Mouse (Mus musculus): Measurements from ENCODE around the gene Cbarp. TPM values are rescaled to one million over a fixed set of nuclear protein-coding genes. Genes with fewer than 3 reads are reported as not detected.

Cbarp gene
- polyA plus RNA-seq, 1 experiment from 2014 or later: 93.0 TPM

Other genes starting within 250 kb of the Cbarp start
- gene Cfd, start 250.0 kb downstream of the Cbarp start, polyA plus RNA-seq (2015; fragmentation: Nextera tagmentation; extraction: Ambion mirVana): not detected in 2 replicates
- gene Med16, start 231.9 kb downstream of the Cbarp start, polyA plus RNA-seq (2015; fragmentation: Nextera tagmentation; extraction: Ambion mirVana): 44.9 and 46.7 TPM in 2 replicates
- 22.7 and 23.6 TPM in 2 replicates for gene Gm26602, start 230.0 kb downstream of the Cbarp start, polyA plus RNA-seq (2015; fragmentation: Nextera tagmentation; extraction: Ambion mirVana)
- 1.8 and 2.8 TPM in 2 replicates for gene Kiss1r, start 223.9 kb downstream of the Cbarp start, polyA plus RNA-seq (2015; fragmentation: Nextera tagmentation; extraction: Ambion mirVana)
- gene R3hdm4, start 219.6 kb downstream of the Cbarp start, polyA plus RNA-seq (2015; fragmentation: Nextera tagmentation; extraction: Ambion mirVana): 264 and 288 TPM in 2 replicates
- 2.4 and 5.1 TPM in 2 replicates for gene Arid3a, start 213.8 kb downstream of the Cbarp start, polyA plus RNA-seq (2015; fragmentation: Nextera tagmentation; extraction: Ambion mirVana)
- 94.4 and 104 TPM in 2 replicates for gene Wdr18, start 180.7 kb downstream of the Cbarp start, polyA plus RNA-seq (2015; fragmentation: Nextera tagmentation; extraction: Ambion mirVana)
- 0.32 and 0.33 TPM in 2 replicates for gene Grin3b, start 170.1 kb downstream of the Cbarp start, polyA plus RNA-seq (2015; fragmentation: Nextera tagmentation; extraction: Ambion mirVana)
- gene Tmem259, start 156.5 kb downstream of the Cbarp start, polyA plus RNA-seq (2015; fragmentation: Nextera tagmentation; extraction: Ambion mirVana): 21.3 and 24.7 TPM in 2 replicates
- gene Cnn2, start 152.3 kb downstream of the Cbarp start, polyA plus RNA-seq (2015; fragmentation: Nextera tagmentation; extraction: Ambion mirVana): 31.6 and 76.4 TPM in 2 replicates
- gene Abca7, start 144.3 kb downstream of the Cbarp start, polyA plus RNA-seq (2015; fragmentation: Nextera tagmentation; extraction: Ambion mirVana): 5.2 and 5.6 TPM in 2 replicates
- gene Arhgap45, start 124.2 kb downstream of the Cbarp start, polyA plus RNA-seq (2015; fragmentation: Nextera tagmentation; extraction: Ambion mirVana): 2.0 and 13.7 TPM in 2 replicates
- 134 and 148 TPM in 2 replicates for gene Polr2e, start 101.0 kb downstream of the Cbarp start, polyA plus RNA-seq (2015; fragmentation: Nextera tagmentation; extraction: Ambion mirVana)
- 559 and 600 TPM in 2 replicates for gene Gpx4, start 93.7 kb downstream of the Cbarp start, polyA plus RNA-seq (2015; fragmentation: Nextera tagmentation; extraction: Ambion mirVana)
- gene Sbno2, start 35.3 kb downstream of the Cbarp start, polyA plus RNA-seq (2015; fragmentation: Nextera tagmentation; extraction: Ambion mirVana): 11.7 and 12.8 TPM in 2 replicates
- gene Stk11, start 25.0 kb downstream of the Cbarp start, polyA plus RNA-seq (2015; fragmentation: Nextera tagmentation; extraction: Ambion mirVana): 16.9 and 17.3 TPM in 2 replicates
- 553 and 558 TPM in 2 replicates for gene Atp5d, start 2.2 kb downstream of the Cbarp start, polyA plus RNA-seq (2015; fragmentation: Nextera tagmentation; extraction: Ambion mirVana)
- gene Midn, start 7.4 kb upstream of the Cbarp start, polyA plus RNA-seq (2015; fragmentation: Nextera tagmentation; extraction: Ambion mirVana): 19.4 and 20.5 TPM in 2 replicates
- gene Cirbp, start 25.1 kb upstream of the Cbarp start, polyA plus RNA-seq (2015; fragmentation: Nextera tagmentation; extraction: Ambion mirVana): 284 and 345 TPM in 2 replicates
- gene 1600002K03Rik, start 32.1 kb upstream of the Cbarp start, polyA plus RNA-seq (2015; fragmentation: Nextera tagmentation; extraction: Ambion mirVana): 13.5 and 14.3 TPM in 2 replicates
- gene Efna2, start 38.6 kb upstream of the Cbarp start, polyA plus RNA-seq (2015; fragmentation: Nextera tagmentation; extraction: Ambion mirVana): 25.9 and 31.2 TPM in 2 replicates
- gene Mum1, start 85.6 kb upstream of the Cbarp start, polyA plus RNA-seq (2015; fragmentation: Nextera tagmentation; extraction: Ambion mirVana): 46.8 and 49.6 TPM in 2 replicates
- 353 and 368 TPM in 2 replicates for gene Ndufs7, start 108.3 kb upstream of the Cbarp start, polyA plus RNA-seq (2015; fragmentation: Nextera tagmentation; extraction: Ambion mirVana)
- gene Gamt, start 120.2 kb upstream of the Cbarp start, polyA plus RNA-seq (2015; fragmentation: Nextera tagmentation; extraction: Ambion mirVana): 27.9 and 34.6 TPM in 2 replicates
- gene Dazap1, start 120.7 kb upstream of the Cbarp start, polyA plus RNA-seq (2015; fragmentation: Nextera tagmentation; extraction: Ambion mirVana): 48.6 and 50.4 TPM in 2 replicates
- 544 and 638 TPM in 2 replicates for gene Rps15, start 151.6 kb upstream of the Cbarp start, polyA plus RNA-seq (2015; fragmentation: Nextera tagmentation; extraction: Ambion mirVana)
- gene Apc2, start 155.1 kb upstream of the Cbarp start, polyA plus RNA-seq (2015; fragmentation: Nextera tagmentation; extraction: Ambion mirVana): 122 and 144 TPM in 2 replicates
- gene 2310011J03Rik, start 179.7 kb upstream of the Cbarp start, polyA plus RNA-seq (2015; fragmentation: Nextera tagmentation; extraction: Ambion mirVana): 26.9 and 36.6 TPM in 2 replicates
- gene Pcsk4, start 188.7 kb upstream of the Cbarp start, polyA plus RNA-seq (2015; fragmentation: Nextera tagmentation; extraction: Ambion mirVana): 5.6 and 8.2 TPM in 2 replicates
- gene Reep6, start 189.1 kb upstream of the Cbarp start, polyA plus RNA-seq (2015; fragmentation: Nextera tagmentation; extraction: Ambion mirVana): 4.3 and 7.3 TPM in 2 replicates
- 1.6 and 3.6 TPM in 2 replicates for gene Adamtsl5, start 207.6 kb upstream of the Cbarp start, polyA plus RNA-seq (2015; fragmentation: Nextera tagmentation; extraction: Ambion mirVana)
- gene Plk5, start 215.6 kb upstream of the Cbarp start, polyA plus RNA-seq (2015; fragmentation: Nextera tagmentation; extraction: Ambion mirVana): 3.9 and 6.1 TPM in 2 replicates
- 9.1 and 14.0 TPM in 2 replicates for gene Mex3d, start 246.8 kb upstream of the Cbarp start, polyA plus RNA-seq (2015; fragmentation: Nextera tagmentation; extraction: Ambion mirVana)

Measured in neural tube, embryonic 15.5 days (tissue).